Mouse (Mus musculus): Measurements from ENCODE around the gene Tbkbp1. TPM values are rescaled to one million over a fixed set of nuclear protein-coding genes. Genes with fewer than 3 reads are reported as not detected.

Tbkbp1 gene
- 27.4 and 27.7 TPM in 2 replicates for polyA plus RNA-seq (2012; rRNA removed)

GRCm38 (mm10) chr11:97151343-97151801, at the start of gene Tbkbp1:
Gene Tbkbp1, minus strand, starts transcription at chr11:97151495.

GRCm38 (mm10) chr11:97187764-97188642, 36.7 kb upstream of the Tbkbp1 start, which contains the start of gene Kpnb1:
Gene Kpnb1, minus strand, starts transcription at chr11:97187881.

DNA sequence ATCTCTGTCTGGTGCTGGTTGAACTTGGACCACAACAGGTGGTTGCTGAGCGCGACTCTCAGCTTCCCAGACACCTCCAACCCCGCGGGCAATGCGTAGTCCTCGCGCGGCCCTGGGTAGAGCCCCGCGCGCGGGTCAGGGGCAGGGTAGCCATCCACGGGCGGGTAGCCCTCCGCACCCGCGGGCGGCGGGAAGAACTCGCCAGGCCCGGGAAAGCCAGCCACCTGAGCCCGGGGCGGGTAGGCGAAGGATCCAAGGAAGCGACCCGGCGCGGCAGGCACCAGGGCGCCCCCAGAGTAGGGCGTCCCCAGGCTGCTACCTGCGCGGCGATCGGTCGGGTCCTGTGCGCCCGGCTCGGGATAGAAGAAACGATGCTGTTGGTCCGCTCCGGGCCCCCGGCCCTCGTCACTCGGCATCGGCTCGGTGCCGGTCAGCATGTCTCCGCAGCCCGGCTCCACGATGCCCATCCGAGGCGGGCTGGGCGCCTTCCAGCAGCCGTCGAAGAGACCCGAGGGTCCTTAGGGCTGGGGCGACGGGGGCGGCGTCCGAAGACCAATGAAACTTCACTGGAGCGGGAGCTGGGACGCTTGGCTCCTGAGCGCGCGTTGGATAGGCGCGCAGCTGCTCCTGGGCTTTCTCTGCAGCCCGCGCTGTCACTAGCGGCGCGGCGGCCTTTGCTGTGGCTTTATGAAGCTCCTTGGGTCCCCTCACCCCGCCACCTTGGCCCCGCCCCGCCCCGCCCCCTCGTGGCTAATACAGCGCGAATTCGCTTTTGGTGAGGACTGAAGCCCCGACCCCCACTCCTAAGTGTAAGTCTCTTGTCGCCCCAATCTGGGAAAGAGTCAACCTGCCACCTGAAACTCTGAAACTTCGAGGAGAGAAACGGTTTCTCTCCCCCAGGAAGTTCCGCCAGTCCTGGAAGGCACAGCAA, 36.4 kb downstream of the Tbkbp1 start, which contains the start of gene Tbx21:
TSS of gene Tbx21 (minus strand) at position 661 of the 931 bp plus-strand sequence.

Other genes with a start within 250 kb of the Tbkbp1 start
- 78.2 and 94.6 TPM in 2 replicates for gene Cdk5rap3, start 235.0 kb downstream of the Tbkbp1 start, polyA plus RNA-seq (2012; rRNA removed)
- 0.28 and 0.52 TPM in 2 replicates for gene Prr15l, start 223.4 kb downstream of the Tbkbp1 start, polyA plus RNA-seq (2012; rRNA removed)
- gene Pnpo, start 207.5 kb downstream of the Tbkbp1 start, polyA plus RNA-seq (2012; rRNA removed): 22.7 and 26.6 TPM in 2 replicates
- gene Sp2, start 168.5 kb downstream of the Tbkbp1 start, polyA plus RNA-seq (2012; rRNA removed): 12.3 and 17.8 TPM in 2 replicates
- gene Sp6, start 138.1 kb downstream of the Tbkbp1 start, polyA plus RNA-seq (2012; rRNA removed): 0.38 and 0.94 TPM in 2 replicates
- 20.1 and 29.7 TPM in 2 replicates for gene Scrn2, start 121.6 kb downstream of the Tbkbp1 start, polyA plus RNA-seq (2012; rRNA removed)
- gene Lrrc46, start 110.1 kb downstream of the Tbkbp1 start, polyA plus RNA-seq (2012; rRNA removed): 1.6 and 1.9 TPM in 2 replicates
- gene Mrpl10, start 109.9 kb downstream of the Tbkbp1 start, polyA plus RNA-seq (2012; rRNA removed): 44.7 and 64.8 TPM in 2 replicates
- gene Osbpl7, start 100.9 kb downstream of the Tbkbp1 start, polyA plus RNA-seq (2012; rRNA removed): 9.1 and 10.4 TPM in 2 replicates
- 0.04 and 0.16 TPM in 2 replicates for gene Tbx21, start 36.2 kb downstream of the Tbkbp1 start, polyA plus RNA-seq (2012; rRNA removed)
- 237 and 490 TPM in 2 replicates for gene Kpnb1, start 36.4 kb upstream of the Tbkbp1 start, polyA plus RNA-seq (2012; rRNA removed)
- 81.0 and 102 TPM in 2 replicates for gene Npepps, start 129.1 kb upstream of the Tbkbp1 start, polyA plus RNA-seq (2012; rRNA removed)
- gene Mrpl45, start 164.2 kb upstream of the Tbkbp1 start, polyA plus RNA-seq (2012; rRNA removed): 31.7 and 35.2 TPM in 2 replicates
- 0.09 and 0.10 TPM in 2 replicates for gene Gpr179, start 200.6 kb upstream of the Tbkbp1 start, polyA plus RNA-seq (2012; rRNA removed)
- 19.8 and 23.3 TPM in 2 replicates for gene Socs7, start 211.1 kb upstream of the Tbkbp1 start, polyA plus RNA-seq (2012; rRNA removed)

Data from central nervous system, embryonic 11.5 days (tissue).